Mouse (Mus musculus) midbrain, postnatal 0 days (tissue): Measurements from ENCODE around the gene Dtymk. TPM values are rescaled to one million over a fixed set of nuclear protein-coding genes. Genes with fewer than 3 reads are reported as not detected.
A peak's percentile ranks its signal among the peaks of the same experiment; 100 is the strongest.

ENCODE experiments used
- ATAC-seq: fragments of 200-750 bp; cut with Nextera tagmentation; 2 replicates; pipeline ENCODE4 v1.8.0; 2017; ENCODE audit warnings: moderate number of reproducible peaks, mild to moderate bottlenecking, moderate TSS enrichment, moderate library complexity; ENCODE audit not compliant: low FRiP score
- DNase-seq: peaks from one replicate; pipeline ENCODE4 v3.0.0-alpha.2; 2015; ENCODE audit warnings: low spot score
- H3K27ac ChIP-seq: fragments of 300-500 bp; sonication (generic); 2 replicates; pipeline ENCODE4 v1.5.1; 2014; ENCODE audit warnings: low read depth, mild to moderate bottlenecking, low read length, mixed read lengths
- H3K27me3 ChIP-seq: fragments of 300-500 bp; sonication (generic); 2 replicates; pipeline ENCODE4 v1.6.1; 2014; ENCODE audit warnings: low read length, control low read depth, mixed read lengths; ENCODE audit not compliant: insufficient read depth
- H3K36me3 ChIP-seq: fragments of 300-500 bp; sonication (generic); 2 replicates; pipeline ENCODE4 v1.6.1; 2014; ENCODE audit warnings: low read length, control low read depth, mixed read lengths; ENCODE audit not compliant: insufficient read depth
- H3K4me1 ChIP-seq: fragments of 300-500 bp; sonication (generic); 2 replicates; pipeline ENCODE4 v1.6.1; 2014; ENCODE audit warnings: mild to moderate bottlenecking, control low read depth, antibody characterized with exemption, low read length, mixed read lengths; ENCODE audit not compliant: insufficient read depth
- H3K4me2 ChIP-seq: fragments of 300-500 bp; sonication (generic); 2 replicates; pipeline ENCODE4 v1.6.1; 2014; ENCODE audit warnings: low read depth, mild to moderate bottlenecking, low read length, mixed read lengths; ENCODE audit not compliant: poor library complexity, severe bottlenecking
- H3K4me3 ChIP-seq: fragments of 300-500 bp; sonication (generic); 2 replicates; pipeline ENCODE4 v1.5.1; 2014; ENCODE audit warnings: low read depth, mild to moderate bottlenecking, low read length, moderate library complexity
- H3K9ac ChIP-seq: fragments of 300-500 bp; sonication (generic); replicated peaks from 2 replicates; pipeline ENCODE4 v1.6.1; 2014; ENCODE audit warnings: mild to moderate bottlenecking, low read length, moderate library complexity, mixed read lengths; ENCODE audit not compliant: poor library complexity, severe bottlenecking
- H3K9me3 ChIP-seq: fragments of 300-500 bp; sonication (generic); 2 replicates; pipeline ENCODE4 v1.6.1; 2016; ENCODE audit warnings: low read length, control low read depth
- CTCF ChIP-seq: IDR thresholded peaks from 2 replicates; pipeline ENCODE4 v1.5.1; 2016; ENCODE audit warnings: antibody characterized with exemption, mild to moderate bottlenecking
- WGBS: fragments of 180-500 bp; shearing (Covaris S2); extraction: QIAGEN DNeasy Blood & Tissue Kit; methylation state at CpG from one replicate; pipeline ENCODE4 v1.1.7; 2014; 5-methylcytosine and 5-hydroxymethylcytosine counted together
- polyA plus RNA-seq: library from polyadenylated mRNA; unstranded; fragments of >200 nt; fragmentation: Nextera tagmentation; extraction: Ambion mirVana; gene quantifications from 2 replicates; pipeline ENCODE4 v1.2.1, GENCODE M21; 2015
- total RNA-seq: library from RNA; depleted of rRNA; stranded (reverse); fragments of >200 nt; gene quantifications from 2 replicates; pipeline ENCODE4 v1.2.3, GENCODE M21; 2014

The Dtymk gene
- total and polyA plus RNA-seq, 2 experiments from 2014 or later: 66.8 to 109 TPM

GRCm38 (mm10) chr1:93755291-93755610 lies 46.5 kb downstream of the Dtymk start:
- H3K4me3 ChIP-seq: peak overlapping the region; percentile 87
- DNase-seq: no peak
- peaks cover 2% of the 10 kb centered on the region for H3K36me3 ChIP-seq
- H3K27ac ChIP-seq: peak overlapping the region; percentile 82
- ATAC-seq: peak; percentile 8; the same call in 1 of the 2 replicates
- H3K27me3 ChIP-seq: no peaks in the 10 kb centered on the region
- TF ChIP-seq CTCF: no peak
- under 1% methylated on average over 13 of the region's 13 CpGs for WGBS
- H3K9me3 ChIP-seq: no peaks in the 10 kb centered on the region
- H3K9ac ChIP-seq: peak overlapping the region; percentile 88
- H3K4me2 ChIP-seq: peak overlapping the region; percentile 90
- H3K4me1 ChIP-seq: peaks cover 3% of the 10 kb centered on the region; the same call in 1 of the 2 replicates

- WGBS: under 1% methylated on average over 46 of the region's 121 CpGs
- DNase-seq (peak; percentile 95), ATAC-seq (peak; percentile 94)
- no peaks in the 10 kb centered on the region for H3K27me3 ChIP-seq
- no peak for TF ChIP-seq CTCF
- H3K9me3 ChIP-seq: no peaks in the 10 kb centered on the region
- H3K9ac ChIP-seq: peak within 1 kb of the TSS; percentile 88
- peaks cover 3% of the 10 kb centered on the region; the same call in 1 of the 2 replicates for H3K4me1 ChIP-seq
- peak within 1 kb of the TSS; percentile 82 for H3K27ac ChIP-seq
- H3K36me3 ChIP-seq: peaks cover 7% of the 10 kb centered on the region
- peak within 1 kb of the TSS; percentile 87 for H3K4me3 ChIP-seq
- H3K4me2 ChIP-seq: peak within 1 kb of the TSS; percentile 90
Measured at GRCm38 (mm10) chr1:93754573-93755290, 47.0 kb downstream of the Dtymk start, which contains the start of gene Thap4. TSS of gene Thap4 (minus strand) at chr1:93754864.

DNA sequence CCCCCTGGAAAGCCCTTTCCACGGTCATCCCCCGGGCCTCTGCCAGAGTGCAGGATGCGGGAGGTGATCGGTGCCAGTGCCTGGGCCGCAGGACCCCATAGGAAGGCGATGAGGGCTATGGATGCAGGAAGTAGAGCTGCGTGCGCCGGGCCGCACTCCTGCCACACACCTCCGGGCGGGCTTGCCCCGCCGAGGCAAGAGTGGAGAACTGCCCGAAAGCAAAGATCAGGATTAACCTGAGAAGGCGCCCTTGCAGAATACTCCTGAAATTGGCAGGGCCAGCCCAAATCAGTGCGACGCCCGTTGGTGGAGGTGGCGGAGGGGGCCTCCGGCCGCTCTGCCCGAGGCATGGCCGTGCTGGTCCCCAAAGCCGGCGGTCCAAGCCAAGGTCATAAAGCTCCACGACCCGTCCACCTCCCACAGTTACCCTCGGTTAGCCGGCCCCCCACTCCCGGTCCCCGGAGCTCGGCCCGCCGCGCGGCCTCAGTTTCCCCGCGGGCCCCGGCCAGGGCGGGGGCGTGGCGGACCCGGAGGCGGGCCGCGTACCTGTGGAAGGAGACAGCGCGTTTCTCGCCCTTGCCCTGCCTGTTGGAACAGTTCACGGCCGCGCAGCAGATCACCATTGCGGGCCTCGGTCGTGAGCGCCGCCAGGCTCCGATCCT lies 47.7 kb downstream of the Dtymk start:
- DNase-seq (peak; percentile 7), ATAC-seq (peak; percentile 40)
- Histone ChIP-seq H3K27me3 (no peaks in the 10 kb centered on the region), H3K9ac (peak overlapping the region; percentile 88), H3K9me3 (no peaks in the 10 kb centered on the region), H3K27ac (peak overlapping the region; percentile 82), H3K4me1 (peaks cover 3% of the 10 kb centered on the region; the same call in 1 of the 2 replicates), H3K4me2 (peak overlapping the region; percentile 90), H3K4me3 (peak overlapping the region; percentile 87), H3K36me3 (peaks cover 14% of the 10 kb centered on the region)
- TF ChIP-seq CTCF: no peak
- 1% methylated on average over 58 of the region's 59 CpGs for WGBS

DNA sequence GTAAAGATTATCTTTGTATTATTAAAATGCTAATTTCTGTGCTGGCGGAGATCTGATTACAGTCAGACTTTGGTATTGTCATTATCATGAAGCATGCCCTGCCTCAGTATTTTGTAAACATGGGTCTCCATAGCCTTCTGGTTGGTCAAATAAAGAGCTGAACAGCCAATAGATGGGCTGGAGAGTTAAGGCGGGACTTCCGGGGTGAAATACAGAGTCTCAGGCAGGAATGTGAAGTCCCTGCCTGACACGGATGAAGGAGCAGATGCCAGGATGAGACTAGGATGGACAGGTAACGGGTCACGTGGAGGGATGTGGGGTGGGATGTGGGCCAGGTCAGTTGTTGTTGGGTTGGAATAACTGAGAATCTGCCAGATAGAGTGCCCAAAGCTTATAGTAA lies 50.4 kb downstream of the Dtymk start, which contains the start of gene Atg4b:
TSS of gene Atg4b (plus strand) at position 211 of the 400 bp plus-strand sequence.
- no peak within 1 kb of the TSS for H3K4me2 ChIP-seq

DNA sequence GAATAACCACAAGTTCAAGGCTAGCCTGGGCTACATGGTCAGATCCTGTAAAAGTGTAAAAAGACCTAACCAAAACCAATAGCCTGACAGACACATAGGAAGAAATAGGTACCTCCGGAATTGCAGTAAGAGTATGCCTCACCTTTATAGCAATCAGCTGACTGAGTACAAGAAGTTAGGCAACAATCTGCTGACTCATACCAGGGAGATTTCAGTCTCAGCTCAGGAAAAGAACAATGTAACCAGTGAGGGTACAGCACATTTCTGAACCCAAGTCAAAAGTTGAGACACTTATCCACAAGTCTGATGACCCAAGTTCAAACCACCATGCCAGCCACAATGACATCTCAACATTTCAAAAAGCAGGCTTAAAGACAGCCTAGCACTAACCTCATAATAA lies 53.2 kb downstream of the Dtymk start:
- Histone ChIP-seq H3K4me2 (no peak overlapping the region), H3K4me1 (peaks cover 3% of the 10 kb centered on the region; the same call in 1 of the 2 replicates), H3K27me3 (no peaks in the 10 kb centered on the region), H3K9me3 (no peaks in the 10 kb centered on the region), H3K9ac (no peak overlapping the region), H3K27ac (no peak overlapping the region), H3K4me3 (no peak overlapping the region), H3K36me3 (peaks cover 21% of the 10 kb centered on the region)
- TF ChIP-seq CTCF: no peak
- 89% methylated on average over 1 of the region's 1 CpGs for WGBS
- ATAC-seq: no peak
- no peak for DNase-seq

More for the DNA sequence above, 50.4 kb downstream of the Dtymk start, which contains the start of gene Atg4b:
- Histone ChIP-seq H3K9me3 (no peaks in the 10 kb centered on the region), H3K9ac (no peak within 1 kb of the TSS), H3K4me1 (peaks cover 3% of the 10 kb centered on the region; the same call in 1 of the 2 replicates), H3K36me3 (peaks cover 19% of the 10 kb centered on the region), H3K27ac (no peak within 1 kb of the TSS), H3K4me3 (no peak within 1 kb of the TSS), H3K27me3 (no peaks in the 10 kb centered on the region)
- WGBS: 78% methylated on average over 6 of the region's 6 CpGs
- no peak for ATAC-seq
- DNase-seq: no peak
- no peak for TF ChIP-seq CTCF

DNA sequence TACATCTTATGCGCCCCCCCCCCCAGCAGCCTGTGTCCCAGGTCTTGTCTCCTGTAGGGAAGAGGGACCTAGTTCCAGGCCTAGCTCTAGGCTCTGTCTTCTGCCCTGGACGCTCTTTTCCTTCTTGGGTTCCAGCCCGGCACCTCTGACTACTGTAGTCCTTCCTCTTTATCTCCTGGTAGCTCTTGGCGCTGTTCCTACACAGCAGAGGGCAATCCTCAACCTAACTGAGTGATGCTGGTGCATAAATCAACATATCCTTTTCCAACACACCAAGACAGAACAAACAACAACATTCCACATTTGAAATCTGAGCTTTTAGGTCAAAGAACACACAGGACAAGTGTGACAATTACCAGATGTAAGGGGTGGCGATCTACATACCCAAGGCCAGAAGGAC lies 55.6 kb downstream of the Dtymk start:
- Histone ChIP-seq H3K9me3 (no peaks in the 10 kb centered on the region), H3K4me3 (no peak overlapping the region), H3K4me2 (no peak overlapping the region), H3K4me1 (no peaks in the 10 kb centered on the region), H3K9ac (no peak overlapping the region), H3K36me3 (peaks cover 21% of the 10 kb centered on the region), H3K27me3 (no peaks in the 10 kb centered on the region), H3K27ac (no peak overlapping the region)
- TF ChIP-seq CTCF: no peak
- no peak for DNase-seq
- no peak for ATAC-seq
- WGBS: 92% methylated on average over 5 of the region's 5 CpGs
